Mouse (Mus musculus) CD4-positive helper T cell, adult 2 months (primary cell): ENCODE measurements around the gene Zbtb4.

Experiments used
- DNase-seq: peaks from one replicate; pipeline ENCODE4 v3.0.0-alpha.2; 2012; ENCODE audit warnings: low read depth, missing footprints, low spot score

Gene Zbtb4

GRCm38 (mm10) chr11:69763551-69763950, 2.2 kb upstream of the Zbtb4 start:
- no peak for DNase-seq

DNA sequence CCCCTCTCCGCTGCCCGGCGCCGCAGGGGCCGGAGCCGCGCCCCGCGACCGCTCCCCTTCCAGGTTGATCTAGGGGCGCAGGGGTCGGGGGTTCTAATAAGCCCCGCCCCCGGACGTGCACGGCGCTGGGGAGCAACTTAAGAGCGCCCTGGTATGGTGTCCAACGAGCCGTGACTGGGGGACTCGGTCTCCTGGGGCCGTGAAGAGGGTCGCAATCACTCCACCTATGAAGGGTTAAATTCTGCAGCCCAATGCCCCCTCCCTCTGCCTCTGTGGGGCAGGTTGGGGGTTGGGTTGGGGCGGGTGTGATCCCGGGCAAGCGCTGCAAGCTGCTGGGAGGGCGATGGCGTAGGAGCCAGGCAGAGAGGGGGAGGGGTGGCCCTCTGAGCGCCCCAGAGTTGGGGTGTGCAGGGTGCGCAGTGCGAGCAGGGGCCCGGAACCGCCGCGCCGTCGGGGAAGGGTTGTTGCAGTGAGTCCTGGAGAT, 456 bp downstream of the Zbtb4 start:
- DNase-seq = peak; percentile 88

- no peak for DNase-seq
Observed at GRCm38 (mm10) chr11:69766872-69767624, 1.3 kb downstream of the Zbtb4 start.

GRCm38 (mm10) chr11:69767625-69767909, 1.9 kb downstream of the Zbtb4 start:
- no peak for DNase-seq

DNA sequence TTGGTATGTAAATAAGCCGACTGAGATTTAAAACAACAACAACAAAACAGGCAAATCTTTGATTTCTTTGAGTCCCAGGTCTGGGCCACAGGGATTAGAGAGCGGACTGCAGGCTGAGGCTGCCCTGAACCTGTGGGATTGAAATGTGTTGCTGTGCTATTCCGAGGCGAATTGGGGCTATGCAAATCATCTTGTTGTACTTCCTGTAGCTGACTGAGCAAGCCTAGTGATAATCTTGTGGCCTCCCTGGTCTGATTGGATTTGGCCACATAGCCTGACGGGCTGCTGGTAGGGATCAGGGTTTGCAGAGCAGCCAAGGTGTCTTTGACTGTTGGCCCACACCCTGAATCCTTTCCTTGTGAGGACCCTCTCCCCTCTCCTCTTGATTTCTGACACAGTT, 9.2 kb downstream of the Zbtb4 start:
- no peak for DNase-seq

GRCm38 (mm10) chr11:69775716-69776115, 10.0 kb downstream of the Zbtb4 start:
- DNase-seq = no peak

DNA sequence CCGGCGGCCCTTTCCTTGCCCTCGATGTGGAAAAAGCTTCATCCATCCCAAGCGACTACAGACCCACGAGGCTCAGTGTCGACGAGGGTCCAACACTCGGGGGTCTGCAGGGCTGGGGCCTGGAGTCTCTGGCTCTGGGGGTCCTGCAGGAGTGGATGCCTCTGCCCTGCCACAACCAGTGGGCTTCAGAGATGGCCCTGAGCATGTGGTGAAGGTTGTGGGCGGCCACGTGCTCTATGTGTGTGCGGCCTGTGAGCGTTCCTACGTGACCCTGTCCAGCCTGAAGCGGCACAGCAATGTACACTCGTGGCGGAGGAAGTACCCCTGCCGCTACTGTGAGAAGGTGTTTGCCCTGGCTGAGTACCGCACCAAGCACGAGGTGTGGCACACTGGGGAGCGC, 10.8 kb downstream of the Zbtb4 start:
- DNase-seq = no peak

DNA sequence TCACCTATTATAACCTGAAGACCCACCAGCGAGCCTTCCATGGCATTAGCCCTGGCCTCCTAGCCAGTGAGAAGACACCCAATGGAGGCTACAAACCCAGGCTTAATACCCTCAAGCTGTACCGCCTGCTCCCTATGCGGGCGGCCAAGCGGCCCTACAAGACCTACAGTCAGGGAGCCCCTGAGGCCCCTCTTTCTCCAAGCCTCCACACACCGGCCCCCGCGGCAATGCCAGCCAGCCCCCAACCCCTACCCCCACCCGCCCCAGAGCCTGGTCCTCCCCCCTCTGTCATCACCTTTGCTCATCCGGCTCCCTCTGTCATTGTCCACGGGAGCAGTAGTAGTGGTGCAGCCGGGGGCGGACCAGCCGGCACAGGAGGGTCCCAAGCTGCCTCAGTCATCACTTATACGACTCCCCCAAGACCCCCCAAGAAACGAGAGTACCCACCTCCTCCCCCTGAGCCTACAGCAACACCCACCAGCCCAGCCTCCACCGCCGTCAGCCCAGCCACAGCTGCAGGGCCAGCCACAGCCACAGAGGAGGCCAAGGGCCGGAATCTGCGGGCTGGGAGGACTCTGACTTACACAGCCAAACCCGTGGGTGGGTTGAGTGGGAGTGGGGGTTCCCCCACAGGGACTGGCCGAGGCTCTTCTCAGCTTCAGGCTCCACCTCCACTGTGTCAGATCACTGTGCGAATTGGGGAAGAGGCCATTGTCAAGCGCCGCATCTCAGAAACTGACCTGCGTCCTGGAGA, 12.0 kb downstream of the Zbtb4 start:
- no peak for DNase-seq

DNA sequence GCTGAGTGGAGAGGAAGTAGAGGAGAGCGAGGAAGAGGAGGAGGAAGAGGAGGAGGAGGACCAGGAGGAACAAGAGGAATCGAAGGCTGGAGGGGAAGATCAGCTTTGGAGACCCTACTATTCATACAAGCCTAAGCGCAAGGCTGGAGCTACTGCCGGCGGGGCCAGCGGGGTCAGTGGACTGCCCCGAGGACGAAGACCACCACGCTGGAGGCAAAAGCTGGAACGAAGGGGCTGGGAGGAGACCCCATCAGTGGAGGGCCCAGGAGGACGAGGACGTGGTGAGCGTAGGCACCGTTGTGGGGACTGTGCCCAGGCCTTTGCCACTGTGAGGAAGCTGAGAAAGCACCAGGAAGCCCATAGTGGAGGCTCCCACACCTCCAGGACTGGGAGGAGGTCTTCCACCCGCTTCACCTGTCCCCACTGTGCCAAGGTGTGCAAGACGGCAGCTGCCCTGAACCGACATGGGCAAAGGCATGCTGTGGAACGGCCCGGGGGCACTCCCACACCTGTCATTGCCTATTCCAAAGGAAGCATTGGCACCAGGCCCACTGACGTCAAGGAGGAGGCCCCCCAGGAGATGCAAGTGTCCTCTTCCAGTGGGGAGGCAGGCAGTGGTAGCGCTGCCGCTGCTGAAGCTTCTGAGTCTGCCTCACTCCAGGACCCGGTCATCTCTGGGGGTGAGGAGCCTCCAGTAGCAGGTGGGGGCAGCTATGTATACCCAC, 12.7 kb downstream of the Zbtb4 start:
- no peak for DNase-seq

- DNase-seq = no peak
Observed at GRCm38 (mm10) chr11:69778985-69779384, 13.3 kb downstream of the Zbtb4 start.

GRCm38 (mm10) chr11:69781828-69782227, 16.1 kb downstream of the Zbtb4 start:
- DNase-seq = no peak

GRCm38 (mm10) chr11:69784793-69785272, 19.1 kb downstream of the Zbtb4 start:
- no peak for DNase-seq

GRCm38 (mm10) chr11:69787306-69787705, 21.6 kb downstream of the Zbtb4 start:
- DNase-seq = no peak

- DNase-seq = no peak
Observed at GRCm38 (mm10) chr11:69789431-69789830, 23.7 kb downstream of the Zbtb4 start.

GRCm38 (mm10) chr11:69791420-69791819, 25.7 kb downstream of the Zbtb4 start:
- no peak for DNase-seq

GRCm38 (mm10) chr11:69793429-69793828, 27.7 kb downstream of the Zbtb4 start:
- no peak for DNase-seq

GRCm38 (mm10) chr11:69795168-69795982, 29.7 kb downstream of the Zbtb4 start, which contains the start of gene Chrnb1:
Chrnb1 (minus strand) TSS chr11:69795943.
- DNase-seq = peak; percentile 95

DNA sequence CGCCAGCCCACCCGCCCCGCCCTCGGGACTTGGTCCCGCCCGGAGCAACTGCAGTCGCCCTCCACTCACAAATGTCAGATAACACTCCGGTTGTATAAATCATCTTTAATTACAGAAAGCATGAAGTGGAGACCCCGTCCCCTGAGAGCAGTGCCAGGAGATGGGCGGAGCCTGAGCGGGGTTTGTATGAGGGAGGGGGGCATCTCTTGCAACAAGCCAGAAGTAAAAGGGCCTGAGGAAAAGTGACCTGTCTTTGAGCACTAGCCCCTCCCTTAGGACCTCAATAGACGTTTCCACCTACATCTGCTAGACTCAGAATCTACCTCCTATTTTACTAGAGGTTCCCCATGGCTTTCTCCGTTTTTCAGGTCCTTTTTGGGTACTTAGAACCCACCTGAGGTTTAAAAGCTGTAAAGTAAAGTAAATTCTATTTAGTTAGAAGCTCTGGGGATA, 30.3 kb downstream of the Zbtb4 start:
- no peak for DNase-seq

GRCm38 (mm10) chr11:69797924-69798323, 32.2 kb downstream of the Zbtb4 start:
- no peak for DNase-seq

- DNase-seq = no peak
Observed at GRCm38 (mm10) chr11:69799394-69800137, 33.9 kb downstream of the Zbtb4 start.

DNA sequence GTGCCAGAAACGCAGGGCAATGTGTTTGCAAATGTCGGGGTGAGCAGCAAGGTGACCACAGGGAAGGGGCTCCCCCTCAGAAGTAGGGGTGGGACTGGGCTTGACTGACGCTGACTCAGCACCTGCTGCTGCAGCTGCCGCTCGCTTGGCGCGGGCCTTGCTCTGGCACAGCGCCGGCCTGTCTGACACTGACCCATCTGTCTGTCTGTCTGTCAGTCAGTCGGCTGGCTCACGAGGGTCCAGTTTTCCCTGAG, 34.4 kb downstream of the Zbtb4 start:
- DNase-seq = no peak
